Mouse (Mus musculus) kidney, embryonic 15.5 days (tissue): ENCODE measurements at regions not wholly inside any gene's neighbourhood (a gene's known extent, or its start where the extent isn't known, plus 50 kb on each side); places are given as distances from the start of the nearest gene placed in this dataset.

Source experiments
- ATAC-seq: fragments of 200-750 bp; cut with Nextera tagmentation; replicated peaks from 2 replicates; pipeline ENCODE4 v1.8.0; 2017; ENCODE audit warnings: moderate TSS enrichment; ENCODE audit not compliant: low FRiP score
- H3K27ac ChIP-seq: fragments of 300-500 bp; sonication (generic); 2 replicates; pipeline ENCODE4 v1.5.1; 2015; ENCODE audit warnings: mild to moderate bottlenecking, inconsistent platforms
- H3K27me3 ChIP-seq: fragments of 300-500 bp; sonication (generic); 2 replicates; pipeline ENCODE4 v1.6.1; 2015; ENCODE audit warnings: inconsistent platforms
- H3K36me3 ChIP-seq: fragments of 300-500 bp; sonication (generic); 2 replicates; pipeline ENCODE4 v1.6.1; 2015; ENCODE audit warnings: inconsistent platforms
- H3K4me1 ChIP-seq: fragments of 300-500 bp; sonication (generic); 2 replicates; pipeline ENCODE4 v1.6.1; 2015; ENCODE audit warnings: inconsistent platforms
- H3K4me2 ChIP-seq: fragments of 300-500 bp; sonication (generic); 2 replicates; pipeline ENCODE4 v1.6.1; 2015; ENCODE audit warnings: moderate library complexity, mild to moderate bottlenecking, inconsistent platforms
- H3K4me3 ChIP-seq: fragments of 300-500 bp; sonication (generic); replicated peaks from 2 replicates; pipeline ENCODE4 v1.5.1; 2015; ENCODE audit warnings: mild to moderate bottlenecking, inconsistent platforms
- H3K9ac ChIP-seq: fragments of 300-500 bp; sonication (generic); 2 replicates; pipeline ENCODE4 v1.6.1; 2015; ENCODE audit warnings: mild to moderate bottlenecking, inconsistent platforms
- H3K9me3 ChIP-seq: fragments of 300-500 bp; sonication (generic); replicated peaks from 2 replicates; pipeline ENCODE4 v1.6.1; 2016; ENCODE audit warnings: inconsistent platforms
- WGBS: fragments of 180-500 bp; shearing (Covaris S2); methylation state at CpG from one replicate; pipeline ENCODE4 v1.1.7; 2015; ENCODE audit warnings: mixed read lengths; 5-methylcytosine and 5-hydroxymethylcytosine counted together

DNA sequence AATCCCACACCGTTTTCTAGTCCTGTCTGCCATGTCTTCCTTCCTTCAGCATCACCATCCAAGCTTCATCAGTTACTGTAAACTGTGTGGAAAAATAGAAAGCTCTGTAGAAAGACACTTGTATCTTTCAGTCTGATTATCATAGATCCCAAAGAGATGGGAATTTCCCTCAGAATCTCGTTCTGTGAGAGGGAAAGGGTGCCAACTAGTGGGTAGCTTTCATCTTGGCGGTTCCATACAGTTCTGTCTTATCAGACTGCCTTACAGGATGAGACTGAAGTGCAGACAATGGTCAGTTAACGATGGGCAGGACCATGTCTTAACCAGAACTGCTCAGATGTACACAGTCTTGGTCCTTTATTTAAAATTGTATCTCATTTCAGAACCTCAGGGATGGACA is 243.9 kb downstream of the Gadd45g start:
- no peak overlapping the region for H3K27ac ChIP-seq
- H3K27me3 ChIP-seq = no peaks in the 10 kb centered on the region
- H3K4me3 ChIP-seq = no peak overlapping the region
- H3K9me3 ChIP-seq = no peaks in the 10 kb centered on the region
- H3K36me3 ChIP-seq = no peaks in the 10 kb centered on the region
- WGBS = 65% methylated on average over 4 of the region's 4 CpGs
- peaks cover 4% of the 10 kb centered on the region for H3K4me1 ChIP-seq
- H3K4me2 ChIP-seq = no peak overlapping the region
- H3K9ac ChIP-seq = no peak overlapping the region
- no peak for ATAC-seq

DNA sequence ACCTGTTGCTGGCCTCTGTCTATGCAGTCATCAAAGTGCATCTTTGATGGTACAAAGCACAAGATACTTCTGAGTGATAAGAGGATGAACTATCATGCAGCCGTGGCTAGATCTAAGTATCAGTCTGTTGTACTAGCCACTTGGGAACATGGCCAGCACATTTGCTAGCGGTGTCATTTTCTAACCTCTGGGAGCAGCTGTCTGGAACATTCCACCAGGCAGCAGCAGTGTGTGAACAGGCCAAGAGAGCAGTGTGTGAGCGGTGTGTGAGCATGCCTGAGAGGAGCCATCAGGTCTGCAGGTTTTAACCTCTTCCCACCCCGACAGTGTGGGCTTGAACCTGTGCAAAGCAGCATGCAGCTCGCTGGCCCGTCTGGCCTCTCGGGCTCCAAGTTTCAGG is 248.3 kb downstream of the Gadd45g start:
- Histone ChIP-seq H3K4me2 (no peak overlapping the region), H3K4me1 (no peaks in the 10 kb centered on the region), H3K27me3 (no peaks in the 10 kb centered on the region), H3K9ac (no peak overlapping the region), H3K27ac (no peak overlapping the region), H3K9me3 (no peaks in the 10 kb centered on the region), H3K36me3 (no peaks in the 10 kb centered on the region), H3K4me3 (no peak overlapping the region)
- whole genome bisulfite sequencing = 73% methylated on average over 7 of the region's 7 CpGs
- no peak for ATAC-seq

DNA sequence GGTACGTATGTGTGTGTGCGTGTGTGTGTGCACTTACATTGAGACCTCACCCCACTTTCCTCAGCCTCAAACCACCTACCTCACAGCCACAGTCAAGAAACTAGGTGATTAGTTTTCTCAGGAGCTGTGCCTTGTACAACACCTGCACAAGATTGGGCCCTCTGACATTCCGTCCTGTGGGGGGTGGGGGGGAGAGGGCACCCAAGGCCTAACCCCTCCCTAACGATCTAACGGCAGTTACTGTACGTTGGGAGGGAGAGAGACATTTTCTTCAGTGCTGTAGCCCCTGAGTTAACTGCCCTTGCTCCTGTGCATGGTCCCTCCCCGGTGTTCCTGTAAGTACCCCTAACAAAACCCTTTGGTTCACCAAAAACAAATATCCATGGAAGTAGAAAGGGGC is 250.0 kb downstream of the Gadd45g start:
- no peak overlapping the region for H3K27ac ChIP-seq
- 79% methylated on average over 7 of the region's 7 CpGs for WGBS

GRCm38 (mm10) chr13:52105989-52106642 is 259.6 kb downstream of the Gadd45g start:
- 24% methylated on average over 9 of the region's 9 CpGs for WGBS
- Histone ChIP-seq H3K36me3 (no peaks in the 10 kb centered on the region), H3K27me3 (0 out of 2 replicates have a peak, but pooled peaks cover 14% of the 10 kb centered on the region), H3K9me3 (no peaks in the 10 kb centered on the region), H3K4me3 (no peak overlapping the region), H3K4me1 (peaks cover 18% of the 10 kb centered on the region), H3K4me2 (no peak overlapping the region), H3K9ac (no peak overlapping the region), H3K27ac (no peak overlapping the region)
- ATAC-seq = no peak

More for the DNA sequence above, 250.0 kb downstream of the Gadd45g start:
- H3K27me3 ChIP-seq = 0 out of 2 replicates have a peak, but pooled peaks cover under 1% of the 10 kb centered on the region
- H3K9me3 ChIP-seq = no peaks in the 10 kb centered on the region
- H3K4me3 ChIP-seq = no peak overlapping the region
- H3K4me2 ChIP-seq = no peak overlapping the region
- no peaks in the 10 kb centered on the region for H3K36me3 ChIP-seq
- no peak for ATAC-seq
- H3K4me1 ChIP-seq = peaks cover 3% of the 10 kb centered on the region; the same call in 1 of the 2 replicates
- no peak overlapping the region for H3K9ac ChIP-seq

DNA sequence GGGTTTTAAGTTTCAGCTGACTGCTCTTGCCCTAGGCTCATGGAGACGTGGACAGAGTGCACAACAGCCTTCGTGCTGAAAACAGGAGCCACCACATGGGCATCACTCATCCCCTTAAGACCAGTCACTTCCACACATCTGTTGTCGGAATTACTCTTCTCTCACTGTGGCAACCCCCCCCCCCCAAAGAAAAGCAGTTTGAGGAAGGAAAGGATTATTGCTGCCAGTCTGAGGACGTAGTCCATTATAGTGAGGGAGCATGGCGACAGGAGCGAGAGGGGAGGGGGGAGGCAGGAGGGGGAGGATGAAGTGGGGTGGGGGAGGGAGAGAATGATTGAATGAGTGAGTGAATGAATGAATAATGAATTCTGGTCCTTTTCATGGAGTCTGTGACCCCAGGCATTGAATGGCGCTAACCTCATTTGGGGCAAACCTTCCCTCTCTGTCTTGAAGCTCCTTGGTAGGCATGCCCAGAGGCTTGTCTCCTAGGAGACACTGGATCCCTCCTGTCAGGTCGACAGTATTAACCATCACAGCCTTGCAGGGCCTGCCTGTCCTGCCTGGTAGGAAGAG is 262.0 kb downstream of the Gadd45g start:
- Histone ChIP-seq H3K4me3 (no peak overlapping the region), H3K36me3 (no peaks in the 10 kb centered on the region), H3K27me3 (0 out of 2 replicates have a peak, but pooled peaks cover 7% of the 10 kb centered on the region), H3K27ac (no peak overlapping the region), H3K9ac (no peak overlapping the region), H3K4me2 (no peak overlapping the region), H3K4me1 (peaks cover 13% of the 10 kb centered on the region), H3K9me3 (no peaks in the 10 kb centered on the region)
- 57% methylated on average over 8 of the region's 8 CpGs for WGBS
- ATAC-seq = no peak

DNA sequence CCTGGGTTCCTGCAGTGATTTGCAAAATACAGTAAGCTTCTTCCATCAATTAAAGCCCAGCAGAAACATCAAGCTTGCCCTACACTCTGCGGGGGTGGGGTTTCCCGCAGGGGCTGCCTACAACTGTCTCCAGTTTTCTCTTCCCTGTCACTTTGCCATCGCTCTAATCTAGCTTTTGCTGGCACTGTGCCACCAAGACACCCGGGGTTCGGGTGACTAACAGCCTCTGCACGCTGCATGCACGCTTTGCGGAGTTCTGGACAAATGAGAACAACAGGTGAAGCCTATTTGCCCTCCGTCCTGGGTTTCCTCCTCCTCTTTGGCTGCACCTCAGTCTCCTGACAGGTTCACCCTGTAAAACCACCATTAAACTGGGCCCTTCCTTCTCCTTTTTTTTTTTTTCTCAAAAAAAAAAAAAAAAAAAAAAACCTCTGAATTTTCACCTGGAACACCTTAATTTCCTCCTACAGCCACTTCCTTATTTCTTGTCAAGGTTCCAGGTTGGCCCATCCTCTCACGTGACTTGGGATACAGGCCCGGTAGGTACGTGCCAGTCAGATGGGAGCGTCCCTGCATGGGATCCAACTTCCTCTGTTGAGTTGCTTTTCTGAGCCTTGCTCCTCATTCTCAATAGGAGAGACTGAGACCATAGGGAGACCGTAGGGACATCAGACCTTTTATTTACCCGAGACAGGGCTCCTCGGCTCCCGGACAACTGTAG is 262.7 kb downstream of the Gadd45g start:
- no peak for ATAC-seq
- no peaks in the 10 kb centered on the region for H3K36me3 ChIP-seq

DNA sequence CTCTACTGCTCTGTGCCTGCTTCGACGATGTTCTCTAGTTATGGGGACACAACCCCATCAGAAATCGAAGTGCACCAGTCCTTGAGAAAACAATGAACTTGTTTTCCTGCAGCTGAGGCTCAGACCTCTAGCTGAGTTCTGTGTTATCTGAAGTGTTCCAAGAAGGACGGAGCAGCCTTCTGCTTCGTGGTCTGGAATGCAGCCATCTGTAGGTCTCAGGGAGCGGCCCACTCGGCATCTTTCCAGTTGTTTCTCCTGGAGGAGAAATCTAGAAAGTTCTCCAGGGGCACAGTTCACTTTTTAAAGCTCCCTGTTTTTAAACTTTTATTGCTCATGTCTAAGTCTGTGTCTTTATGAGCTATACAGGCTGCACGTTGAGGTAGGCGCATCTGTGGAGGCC is 264.3 kb downstream of the Gadd45g start:
- Histone ChIP-seq H3K4me2 (no peak overlapping the region), H3K4me1 (peaks cover 15% of the 10 kb centered on the region), H3K4me3 (no peak overlapping the region), H3K27me3 (0 out of 2 replicates have a peak, but pooled peaks cover 3% of the 10 kb centered on the region), H3K36me3 (no peaks in the 10 kb centered on the region), H3K27ac (no peak overlapping the region), H3K9ac (no peak overlapping the region), H3K9me3 (no peaks in the 10 kb centered on the region)
- 54% methylated on average over 9 of the region's 9 CpGs for WGBS
- ATAC-seq = no peak

More for the DNA sequence above, 262.7 kb downstream of the Gadd45g start:
- Histone ChIP-seq H3K27me3 (0 out of 2 replicates have a peak, but pooled peaks cover 3% of the 10 kb centered on the region), H3K4me3 (no peak overlapping the region), H3K9ac (no peak overlapping the region), H3K27ac (no peak overlapping the region), H3K9me3 (no peaks in the 10 kb centered on the region), H3K4me1 (peaks cover 13% of the 10 kb centered on the region), H3K4me2 (no peak overlapping the region)
- WGBS = 67% methylated on average over 17 of the region's 17 CpGs

GRCm38 (mm10) chr13:52113549-52113948 is 267.1 kb downstream of the Gadd45g start:
- no peak for ATAC-seq

GRCm38 (mm10) chr13:52114431-52114830 is 268.0 kb downstream of the Gadd45g start:
- Histone ChIP-seq H3K4me1 (0 out of 2 replicates have a peak, but pooled peaks cover 4% of the 10 kb centered on the region), H3K36me3 (no peaks in the 10 kb centered on the region), H3K9me3 (no peaks in the 10 kb centered on the region), H3K27me3 (no peaks in the 10 kb centered on the region), H3K4me2 (no peak overlapping the region), H3K9ac (no peak overlapping the region), H3K27ac (no peak overlapping the region), H3K4me3 (no peak overlapping the region)
- 89% methylated on average over 7 of the region's 7 CpGs for WGBS
- ATAC-seq = no peak

More at GRCm38 (mm10) chr13:52113549-52113948, 267.1 kb downstream of the Gadd45g start:
- H3K9ac ChIP-seq = no peak overlapping the region
- 45% methylated on average over 8 of the region's 8 CpGs for WGBS
- H3K4me3 ChIP-seq = no peak overlapping the region
- H3K36me3 ChIP-seq = no peaks in the 10 kb centered on the region
- H3K27ac ChIP-seq = no peak overlapping the region
- no peak overlapping the region for H3K4me2 ChIP-seq
- no peaks in the 10 kb centered on the region for H3K27me3 ChIP-seq
- no peaks in the 10 kb centered on the region for H3K9me3 ChIP-seq
- H3K4me1 ChIP-seq = peaks cover 9% of the 10 kb centered on the region; the same call in 1 of the 2 replicates

DNA sequence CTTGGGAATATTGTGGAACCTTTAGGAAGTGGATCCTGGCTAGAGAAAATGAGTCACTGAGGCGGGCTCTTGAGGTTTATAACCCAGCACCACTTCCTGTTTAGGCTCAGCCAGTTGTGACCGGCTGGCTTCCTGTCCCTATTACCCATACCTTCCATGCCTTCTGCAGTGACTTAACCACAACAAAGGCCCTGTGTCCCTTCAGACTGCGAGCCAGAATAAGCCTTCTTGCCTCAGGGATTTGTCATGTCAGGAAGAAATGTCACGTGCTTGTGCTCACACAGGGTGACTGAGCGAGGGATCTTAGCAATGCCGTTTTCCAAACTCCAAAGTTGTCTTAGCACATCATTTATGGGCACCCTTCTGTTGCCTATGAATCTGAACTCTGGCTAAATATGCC is 268.5 kb downstream of the Gadd45g start:
- ATAC-seq = no peak
- WGBS = 81% methylated on average over 6 of the region's 6 CpGs

GRCm38 (mm10) chr13:52116241-52116640 is 269.8 kb downstream of the Gadd45g start:
- no peaks in the 10 kb centered on the region for H3K9me3 ChIP-seq
- peaks cover 7% of the 10 kb centered on the region; the same call in 1 of the 2 replicates for H3K4me1 ChIP-seq
- no peaks in the 10 kb centered on the region for H3K36me3 ChIP-seq
- WGBS = 71% methylated on average over 4 of the region's 4 CpGs
- no peaks in the 10 kb centered on the region for H3K27me3 ChIP-seq
- H3K4me2 ChIP-seq = no peak overlapping the region
- no peak overlapping the region for H3K27ac ChIP-seq
- H3K4me3 ChIP-seq = no peak overlapping the region
- H3K9ac ChIP-seq = no peak overlapping the region
- no peak for ATAC-seq

More for the DNA sequence above, 268.5 kb downstream of the Gadd45g start:
- no peaks in the 10 kb centered on the region for H3K36me3 ChIP-seq
- no peak overlapping the region for H3K4me3 ChIP-seq
- no peaks in the 10 kb centered on the region for H3K27me3 ChIP-seq
- H3K4me2 ChIP-seq = no peak overlapping the region
- H3K9ac ChIP-seq = no peak overlapping the region
- H3K27ac ChIP-seq = no peak overlapping the region
- no peaks in the 10 kb centered on the region for H3K9me3 ChIP-seq
- 0 out of 2 replicates have a peak, but pooled peaks cover 4% of the 10 kb centered on the region for H3K4me1 ChIP-seq

DNA sequence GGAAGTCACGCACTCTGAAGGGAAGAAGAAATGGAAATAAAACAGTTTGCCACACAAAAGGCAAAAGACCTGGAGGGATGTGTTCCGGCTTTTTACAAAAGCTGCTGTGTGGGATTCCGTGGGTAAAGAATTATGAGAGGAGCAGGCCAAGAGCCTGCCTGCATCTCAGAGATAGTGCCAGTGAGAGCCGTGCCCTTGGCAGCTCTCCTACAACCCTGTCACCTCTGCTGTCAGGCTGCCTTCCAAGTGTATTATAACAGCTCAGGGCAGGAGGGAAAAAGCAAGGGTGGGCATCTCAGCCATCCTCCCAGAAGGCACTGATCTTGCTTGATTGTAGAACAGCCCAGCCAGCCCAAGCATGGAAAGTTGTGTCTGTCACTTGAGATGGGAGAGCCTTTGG is 270.3 kb downstream of the Gadd45g start:
- 76% methylated on average over 4 of the region's 4 CpGs for whole genome bisulfite sequencing
- Histone ChIP-seq H3K36me3 (no peaks in the 10 kb centered on the region), H3K4me2 (no peak overlapping the region), H3K9me3 (no peaks in the 10 kb centered on the region), H3K4me3 (no peak overlapping the region), H3K4me1 (peaks cover 7% of the 10 kb centered on the region; the same call in 1 of the 2 replicates), H3K9ac (no peak overlapping the region), H3K27me3 (no peaks in the 10 kb centered on the region), H3K27ac (no peak overlapping the region)
- no peak for ATAC-seq
